Mouse (Mus musculus) common myeloid progenitor, adult 5-6 weeks (primary cell): ENCODE measurements at regions not wholly inside any gene's neighbourhood (a gene's known extent, or its start where the extent isn't known, plus 50 kb on each side); places are given as distances from the start of the nearest gene placed in this dataset.
A peak's percentile ranks its signal among the peaks of the same experiment; 100 is the strongest.
"Not testable (repeated sequence)": the region's sequence is repeated elsewhere in the genome, so short reads cannot be mapped to it uniquely, and the experiment has no call there.

Experiments used
- ATAC-seq: replicated peaks from 2 replicates; pipeline ENCODE4 v1.8.0; 2016; ENCODE audit warnings: low read depth, mild to moderate bottlenecking, moderate TSS enrichment, inconsistent platforms; ENCODE audit not compliant: poor library complexity, severe bottlenecking

GRCm38 (mm10) chr6:70517932-70518331 lies 274.1 kb downstream of the Rpia start:
- no peak for ATAC-seq

- peak; percentile 36; the same call in 1 of the 2 replicates for ATAC-seq
These were observed 323.2 kb downstream of the Rpia start for GRCm38 (mm10) chr6:70468623-70469479.

DNA sequence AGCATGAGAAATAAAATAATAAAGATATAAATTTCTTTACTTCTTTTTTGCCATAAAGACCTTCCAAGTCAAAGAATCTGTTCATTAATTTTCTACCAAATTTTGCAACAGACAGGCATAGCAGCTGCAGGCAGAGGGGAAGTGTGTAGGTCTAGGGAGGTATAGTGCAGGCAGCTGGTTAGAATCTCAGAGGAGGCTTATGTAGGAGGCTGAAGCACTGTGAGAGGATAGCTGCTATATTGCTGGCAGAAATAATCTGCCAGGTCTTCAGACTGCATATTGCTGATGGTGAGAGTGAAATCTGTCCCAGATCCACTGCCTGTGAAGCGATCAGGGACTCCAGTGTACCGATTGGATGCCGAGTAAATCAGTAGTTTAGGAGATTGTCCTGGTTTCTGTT lies 334.8 kb downstream of the Rpia start:
- no peak for ATAC-seq

GRCm38 (mm10) chr6:70434739-70435138 lies 357.3 kb downstream of the Rpia start:
- ATAC-seq = not testable (repeated sequence)

DNA sequence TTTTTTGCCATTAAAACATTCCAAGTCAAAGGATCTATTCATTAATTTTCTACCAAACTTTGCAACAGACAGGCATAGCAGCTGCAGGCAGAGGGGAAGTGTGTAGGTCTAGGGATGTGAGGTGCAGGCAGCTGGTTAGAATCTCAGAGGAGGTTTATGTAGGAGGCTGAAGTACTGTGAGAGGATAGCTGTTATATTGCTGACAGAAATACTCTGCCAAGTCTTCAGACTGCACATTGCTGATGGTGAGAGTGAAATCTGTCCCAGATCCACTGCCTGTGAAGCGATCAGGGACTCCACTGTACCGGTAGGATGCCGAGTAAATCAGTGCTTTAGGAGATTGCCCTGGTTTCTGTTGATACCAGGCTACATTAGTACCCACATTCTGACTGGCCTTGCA lies 385.7 kb downstream of the Rpia start:
- ATAC-seq = not testable (repeated sequence)

GRCm38 (mm10) chr6:70389850-70390249 lies 402.2 kb downstream of the Rpia start:
- not testable (repeated sequence) for ATAC-seq

DNA sequence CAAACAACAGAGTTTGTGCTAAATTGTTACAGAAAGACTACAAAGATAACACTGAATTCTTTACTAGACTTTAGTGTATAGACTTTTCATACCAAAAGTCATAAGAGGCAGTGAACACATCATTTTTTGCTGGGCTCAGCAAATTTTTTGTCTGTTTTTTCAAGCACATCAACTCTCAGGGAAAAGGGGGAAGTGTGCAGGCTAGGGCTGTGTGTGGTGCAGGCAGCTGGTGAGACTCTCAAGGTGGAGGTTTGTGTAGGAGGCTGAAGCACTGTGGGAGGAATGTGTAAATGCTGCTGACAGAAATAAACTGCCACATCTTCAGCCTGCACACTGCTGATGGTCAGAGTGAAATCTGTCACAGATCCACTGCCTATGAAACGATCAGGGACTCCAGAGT lies 405.6 kb downstream of the Rpia start:
- not testable (repeated sequence) for ATAC-seq

GRCm38 (mm10) chr6:70379339-70379738 lies 412.7 kb downstream of the Rpia start:
- not testable (repeated sequence) for ATAC-seq

- not testable (repeated sequence) for ATAC-seq
These were observed 420.2 kb downstream of the Rpia start for GRCm38 (mm10) chr6:70371821-70372220.

DNA sequence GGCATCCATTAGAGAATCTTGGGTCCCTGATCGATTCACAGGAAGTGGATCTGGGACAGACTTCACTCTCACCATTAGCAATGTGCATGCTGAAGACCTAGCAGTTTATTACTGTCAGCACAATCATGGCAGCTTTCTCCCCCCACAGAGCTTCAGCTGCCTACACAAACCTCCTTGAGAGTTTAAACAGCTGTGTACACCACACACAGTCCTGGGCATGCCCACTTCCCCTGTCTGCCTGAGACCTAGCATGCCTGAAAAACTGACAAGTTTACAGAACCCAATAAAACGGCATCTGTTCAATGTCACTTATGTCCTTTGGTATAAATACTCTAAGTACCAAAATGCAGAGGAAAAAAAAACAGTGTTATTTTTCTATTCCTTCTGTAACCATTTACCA lies 435.7 kb downstream of the Rpia start:
- ATAC-seq = no peak

GRCm38 (mm10) chr6:70342147-70342546 lies 449.9 kb downstream of the Rpia start:
- ATAC-seq = no peak

GRCm38 (mm10) chr6:70340691-70341090 lies 451.3 kb downstream of the Rpia start:
- not testable (repeated sequence) for ATAC-seq

GRCm38 (mm10) chr6:70315318-70315717 lies 476.7 kb downstream of the Rpia start:
- no peak for ATAC-seq

- ATAC-seq = peak; percentile 83
These were observed 477.4 kb downstream of the Rpia start for GRCm38 (mm10) chr6:70314667-70315066.

DNA sequence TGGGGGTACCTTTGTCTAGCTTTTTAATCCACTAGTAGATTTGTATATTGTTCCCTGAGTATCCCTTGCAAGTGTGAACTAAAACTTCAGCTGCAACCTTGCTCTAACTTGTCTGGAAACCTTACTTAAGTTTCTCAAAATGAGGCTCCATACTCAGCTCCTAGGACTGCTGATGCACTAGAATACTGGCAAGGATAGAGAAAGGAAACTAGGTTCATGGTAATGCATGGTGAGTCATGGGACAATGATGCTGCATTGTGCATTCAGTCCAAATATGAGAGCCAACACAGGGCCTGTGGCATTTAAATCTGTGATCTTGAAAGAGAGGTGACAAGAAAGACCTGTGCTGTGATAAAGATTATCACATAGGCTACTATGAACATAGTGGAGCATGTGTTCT lies 490.9 kb downstream of the Rpia start:
- not testable (repeated sequence) for ATAC-seq

DNA sequence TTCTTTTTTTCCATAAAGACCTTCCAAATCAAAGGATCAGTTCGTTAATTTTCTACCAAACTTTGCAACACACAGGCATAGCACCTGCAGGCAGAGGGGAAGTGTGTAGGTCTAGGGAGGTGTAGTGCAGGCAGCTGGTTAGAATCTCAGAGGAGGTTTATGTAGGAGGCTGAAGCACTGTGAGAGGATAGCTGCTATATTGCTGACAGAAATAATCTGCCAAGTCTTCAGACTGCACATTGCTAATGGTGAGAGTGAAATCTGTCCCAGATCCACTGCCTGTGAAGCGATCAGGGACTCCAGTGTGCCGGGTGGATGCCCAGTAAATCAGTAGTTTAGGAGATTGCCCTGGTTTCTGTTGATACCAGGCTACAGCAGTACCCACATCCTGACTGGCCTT lies 531.8 kb downstream of the Rpia start:
- ATAC-seq = not testable (repeated sequence)

- not testable (repeated sequence) for ATAC-seq
These were observed 551.9 kb downstream of the Rpia start for GRCm38 (mm10) chr6:70240167-70240566.

GRCm38 (mm10) chr6:70227166-70227565 lies 564.9 kb downstream of the Rpia start:
- ATAC-seq = no peak

DNA sequence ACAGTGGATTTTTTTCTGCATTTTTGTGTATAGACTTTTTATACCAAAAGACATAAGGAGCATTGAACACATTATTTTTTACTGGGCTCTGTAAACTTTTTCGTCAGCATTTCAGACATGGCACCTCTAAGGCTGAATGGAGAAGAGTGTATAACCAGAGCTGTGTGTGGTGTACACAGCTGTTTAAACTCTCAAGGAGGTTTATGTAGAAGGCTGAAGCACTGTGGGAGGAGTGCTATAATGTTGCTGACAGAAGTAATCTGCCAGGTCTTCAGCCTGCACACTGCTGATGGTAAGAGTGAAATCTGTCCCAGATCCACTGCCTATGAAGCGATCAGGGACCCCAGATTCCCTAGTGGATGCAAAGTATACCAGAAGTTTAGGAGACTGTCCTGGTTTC lies 575.4 kb downstream of the Rpia start:
- ATAC-seq = not testable (repeated sequence)

GRCm38 (mm10) chr6:70215781-70216180 lies 576.3 kb downstream of the Rpia start:
- ATAC-seq = not testable (repeated sequence)
